Mouse (Mus musculus) left cerebral cortex, postnatal 10 days (tissue): ENCODE results near the gene Sema3e. TPM values are rescaled to one million over a fixed set of nuclear protein-coding genes. Genes with fewer than 3 reads are reported as not detected.

ENCODE experiments used
- total RNA-seq, 2 experiments: library from RNA; stranded (reverse); gene quantifications; 2 replicates each; pipeline ENCODE4 v1.2.3; 2021

Sema3e gene
- total RNA-seq, 2 experiments from 2014 or later: 10.3 to 11.9 TPM

Other genes starting within 250 kb of the Sema3e start
- gene Speer3, start 233.7 kb upstream of the Sema3e start, total RNA-seq: not detected